Mouse (Mus musculus): ENCODE measurements around the gene Phf7. TPM values are rescaled to one million over a fixed set of nuclear protein-coding genes. Genes with fewer than 3 reads are reported as not detected.
A peak's percentile ranks its signal among the peaks of the same experiment; 100 is the strongest.

Phf7 gene
- total and polyA plus RNA-seq, 2 experiments from 2014 or later = 8.6 to 12.2 TPM

DNA sequence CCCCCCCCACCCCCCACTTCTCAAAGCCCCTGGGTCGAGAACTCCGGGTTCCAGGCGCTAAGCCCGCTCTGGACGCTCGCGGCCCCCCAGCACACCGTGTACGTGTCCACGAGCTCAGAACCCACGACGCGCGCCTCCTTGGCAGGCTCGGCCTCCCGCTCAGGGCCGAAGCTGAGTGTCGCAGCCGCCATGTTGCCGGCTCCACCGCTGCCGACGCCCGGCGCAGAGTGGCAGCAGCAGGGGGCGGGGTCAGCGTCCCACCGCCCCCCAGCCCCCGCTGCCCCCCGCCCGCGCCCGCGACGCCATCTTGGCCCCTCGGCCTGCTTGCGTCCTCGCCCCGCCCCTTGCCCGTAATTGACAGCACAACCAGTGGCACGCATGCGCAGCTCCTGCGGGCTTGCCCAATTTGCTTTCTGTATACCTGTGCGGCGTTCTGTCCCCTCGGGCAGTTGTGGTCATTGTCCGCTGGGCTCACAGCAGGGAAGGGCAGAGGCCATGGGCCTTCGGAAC, 44.6 kb downstream of the Phf7 start:
- Histone ChIP-seq H3K27ac (ENCODE audit: low read depth, low read length) (peak overlapping the region; percentile 94), H3K36me3 (ENCODE audit: insufficient read depth) (peaks cover 29% of the 10 kb centered on the region), H3K4me3 (ENCODE audit: low read depth, low read length) (peak overlapping the region; percentile 79), H3K27me3 (ENCODE audit: insufficient read depth, low read length) (no peaks in the 10 kb centered on the region), H3K9me3 (ENCODE audit: low read length) (no peaks in the 10 kb centered on the region), H3K9ac (peak overlapping the region; percentile 91), H3K4me2 (ENCODE audit: low read depth) (peak overlapping the region; percentile 85), H3K4me1 (ENCODE audit: insufficient read depth) (peaks cover 15% of the 10 kb centered on the region)
- under 1% methylated on average over 48 of the region's 48 CpGs for WGBS
- peak; percentile 96 for DNase-seq
- ATAC-seq = peak; percentile 72
- no peak for TF ChIP-seq CTCF (IDR thresholded peaks at IDR 0.05; ENCODE audit: low read depth)

DNA sequence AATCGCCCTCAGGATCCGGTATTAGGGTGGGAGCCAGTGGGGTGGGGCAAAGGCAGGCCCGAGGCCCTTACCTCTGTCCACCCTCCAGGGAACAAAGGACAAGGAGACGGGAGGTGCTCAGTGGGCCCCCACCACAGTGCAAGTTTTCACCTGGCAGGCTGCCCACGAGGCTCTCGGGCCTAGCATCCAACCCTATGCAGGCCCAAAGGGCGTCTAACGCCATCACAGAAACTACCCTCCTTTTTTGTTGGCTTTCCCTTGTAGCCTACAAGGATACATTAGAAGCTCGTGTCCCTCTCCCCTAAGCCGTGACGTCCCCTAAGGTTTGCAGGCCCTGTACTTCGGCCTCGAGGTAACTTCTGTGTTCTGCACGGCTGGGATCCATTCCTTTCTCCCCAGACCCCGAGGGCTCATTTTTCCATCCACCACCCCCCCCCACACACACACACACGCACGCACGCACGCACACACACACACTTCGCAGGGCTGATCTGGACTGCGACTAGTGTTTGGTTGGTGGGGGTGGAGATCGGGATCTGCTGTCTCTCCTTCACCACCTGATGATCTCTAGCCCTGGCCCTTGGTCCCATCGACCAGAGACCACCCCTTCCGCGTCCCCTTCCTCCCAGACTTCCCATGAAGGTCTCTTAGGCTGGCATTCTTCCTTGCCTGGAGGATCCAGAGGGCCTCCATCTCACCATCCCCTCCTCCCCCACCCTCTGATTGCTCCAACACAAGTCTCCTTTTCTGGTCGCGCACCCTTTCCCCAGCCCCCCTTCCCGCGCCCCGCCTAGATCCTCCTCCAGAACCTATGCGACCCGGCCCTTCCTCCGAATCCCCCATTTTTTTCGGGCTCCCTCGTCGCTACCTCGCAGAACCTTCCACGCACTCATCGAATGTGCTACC, 45.3 kb downstream of the Phf7 start:
- no peaks in the 10 kb centered on the region for H3K9me3 ChIP-seq (ENCODE audit: low read length)
- H3K27ac ChIP-seq (ENCODE audit: low read depth, low read length) = peak overlapping the region; percentile 94
- DNase-seq = peak; percentile 71
- H3K27me3 ChIP-seq (ENCODE audit: insufficient read depth, low read length) = no peaks in the 10 kb centered on the region
- peak; percentile 74 for ATAC-seq
- no peak for TF ChIP-seq CTCF (IDR thresholded peaks at IDR 0.05; ENCODE audit: low read depth)
- peak overlapping the region; percentile 79 for H3K4me3 ChIP-seq (ENCODE audit: low read depth, low read length)
- H3K4me1 ChIP-seq (ENCODE audit: insufficient read depth) = peaks cover 15% of the 10 kb centered on the region
- peak overlapping the region; percentile 85 for H3K4me2 ChIP-seq (ENCODE audit: low read depth)
- H3K36me3 ChIP-seq (ENCODE audit: insufficient read depth) = peaks cover 34% of the 10 kb centered on the region
- H3K9ac ChIP-seq = peak overlapping the region; percentile 91
- 3% methylated on average over 39 of the region's 39 CpGs for WGBS

DNA sequence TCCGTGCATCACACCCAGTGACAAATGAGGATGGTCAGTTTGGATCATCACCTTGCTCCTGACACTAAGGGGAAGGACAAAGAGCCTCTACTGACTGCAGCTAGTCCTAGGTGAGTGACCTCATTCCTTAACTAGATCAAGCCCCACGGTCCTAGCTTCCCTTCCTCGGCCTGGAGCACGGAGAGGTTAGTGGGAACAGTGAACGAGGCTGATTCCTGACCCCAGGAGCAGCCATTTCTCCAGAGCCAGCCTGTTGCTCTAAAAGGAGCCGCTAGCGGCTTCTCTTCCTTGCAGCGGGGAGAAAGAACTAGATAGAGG, 45.9 kb downstream of the Phf7 start:
- H3K27ac ChIP-seq (ENCODE audit: low read depth, low read length) = peak overlapping the region; percentile 94
- peaks cover 15% of the 10 kb centered on the region for H3K4me1 ChIP-seq (ENCODE audit: insufficient read depth)
- H3K36me3 ChIP-seq (ENCODE audit: insufficient read depth) = peaks cover 40% of the 10 kb centered on the region
- ATAC-seq (peak; percentile 21), DNase-seq (no peak)
- peak overlapping the region; percentile 79 for H3K4me3 ChIP-seq (ENCODE audit: low read depth, low read length)
- H3K4me2 ChIP-seq (ENCODE audit: low read depth) = peak overlapping the region; percentile 85
- WGBS = 16% methylated on average over 8 of the region's 8 CpGs
- H3K9me3 ChIP-seq (ENCODE audit: low read length) = no peaks in the 10 kb centered on the region
- H3K27me3 ChIP-seq (ENCODE audit: insufficient read depth, low read length) = no peaks in the 10 kb centered on the region
- peak overlapping the region; percentile 91 for H3K9ac ChIP-seq
- no peak for TF ChIP-seq CTCF (IDR thresholded peaks at IDR 0.05; ENCODE audit: low read depth)

DNA sequence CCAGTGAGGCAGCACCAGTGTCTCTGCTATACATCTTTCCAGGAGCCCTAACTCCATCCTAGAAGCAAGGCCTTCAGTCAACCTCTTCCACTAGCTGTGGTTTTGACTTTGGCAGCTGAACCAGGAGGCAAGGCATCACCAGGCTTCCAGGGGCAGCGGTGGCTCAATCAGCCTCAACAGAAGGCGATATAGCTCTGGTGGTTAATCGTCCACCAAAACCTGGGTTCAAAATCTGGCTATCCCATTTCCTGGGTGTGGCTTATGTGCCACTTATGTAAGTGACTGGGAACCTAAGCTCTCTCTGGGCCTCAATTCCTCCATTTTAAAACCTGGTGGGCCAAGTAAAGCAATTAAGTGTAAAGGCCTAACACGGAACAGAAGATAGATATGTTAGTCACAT, 46.3 kb downstream of the Phf7 start:
- no peak for TF ChIP-seq CTCF (IDR thresholded peaks at IDR 0.05; ENCODE audit: low read depth)
- no peak for DNase-seq
- H3K4me2 ChIP-seq (ENCODE audit: low read depth) = peak overlapping the region; percentile 85

DNA sequence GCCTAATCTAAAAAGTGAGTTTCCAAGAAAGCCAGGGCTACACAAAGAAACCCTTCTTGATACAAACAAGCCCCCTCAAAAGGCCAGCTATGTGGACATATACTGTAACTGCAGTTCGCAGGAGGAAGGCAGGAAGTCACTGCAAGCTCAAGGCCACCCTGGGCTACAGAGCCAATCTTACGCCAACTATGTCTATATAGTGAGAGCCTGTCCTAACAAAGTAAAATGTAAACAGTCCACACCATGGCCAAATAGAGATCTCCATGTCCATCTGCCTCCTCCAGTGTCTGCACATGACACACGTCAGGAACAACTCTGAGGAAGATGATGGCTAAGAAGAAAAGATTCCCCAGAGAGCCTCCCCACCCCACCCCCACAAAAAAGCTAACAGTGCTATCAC, 51.1 kb downstream of the Phf7 start:
- Histone ChIP-seq H3K4me3 (ENCODE audit: low read depth, low read length) (no peak overlapping the region), H3K27me3 (ENCODE audit: insufficient read depth, low read length) (no peaks in the 10 kb centered on the region), H3K4me2 (ENCODE audit: low read depth) (no peak overlapping the region), H3K4me1 (ENCODE audit: insufficient read depth) (peaks cover 7% of the 10 kb centered on the region), H3K9ac (no peak overlapping the region), H3K36me3 (ENCODE audit: insufficient read depth) (peaks cover 59% of the 10 kb centered on the region), H3K27ac (ENCODE audit: low read depth, low read length) (no peak overlapping the region), H3K9me3 (ENCODE audit: low read length) (no peaks in the 10 kb centered on the region)
- WGBS = 79% methylated on average over 3 of the region's 3 CpGs
- no peak for ATAC-seq
- no peak for DNase-seq
- TF ChIP-seq CTCF (IDR thresholded peaks at IDR 0.05; ENCODE audit: low read depth) = no peak

More for the DNA sequence above, 46.3 kb downstream of the Phf7 start:
- Histone ChIP-seq H3K9ac (peak overlapping the region; percentile 91), H3K4me1 (ENCODE audit: insufficient read depth) (peaks cover 15% of the 10 kb centered on the region), H3K36me3 (ENCODE audit: insufficient read depth) (peaks cover 41% of the 10 kb centered on the region), H3K27me3 (ENCODE audit: insufficient read depth, low read length) (no peaks in the 10 kb centered on the region), H3K4me3 (ENCODE audit: low read depth, low read length) (peak overlapping the region; percentile 79), H3K9me3 (ENCODE audit: low read length) (no peaks in the 10 kb centered on the region), H3K27ac (ENCODE audit: low read depth, low read length) (peak overlapping the region; percentile 94)
- WGBS = 75% methylated on average over 4 of the region's 4 CpGs
- no peak for ATAC-seq

DNA sequence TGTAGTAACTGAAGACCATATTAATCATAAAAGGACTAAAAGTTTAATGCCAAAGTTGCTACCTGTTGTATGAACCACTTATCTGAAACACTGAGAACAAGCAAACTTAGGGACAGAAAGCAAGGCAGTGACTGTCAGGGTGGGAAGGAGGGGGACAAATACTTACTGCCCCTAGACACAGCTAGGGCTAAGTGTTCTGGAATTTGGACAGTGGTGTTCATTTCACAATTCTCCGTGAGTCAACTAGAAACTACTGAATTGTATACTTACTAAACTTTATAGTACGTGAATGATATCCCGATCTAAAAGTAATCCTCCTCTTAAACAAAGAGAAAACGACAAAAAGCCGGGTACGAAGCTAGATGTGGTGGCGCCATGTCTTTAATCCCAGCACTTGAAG, 51.5 kb downstream of the Phf7 start:
- Histone ChIP-seq H3K4me3 (ENCODE audit: low read depth, low read length) (no peak overlapping the region), H3K9ac (no peak overlapping the region), H3K9me3 (ENCODE audit: low read length) (no peaks in the 10 kb centered on the region), H3K4me2 (ENCODE audit: low read depth) (no peak overlapping the region), H3K36me3 (ENCODE audit: insufficient read depth) (peaks cover 62% of the 10 kb centered on the region), H3K27me3 (ENCODE audit: insufficient read depth, low read length) (no peaks in the 10 kb centered on the region), H3K27ac (ENCODE audit: low read depth, low read length) (no peak overlapping the region), H3K4me1 (ENCODE audit: insufficient read depth) (peaks cover 2% of the 10 kb centered on the region)
- DNase-seq (no peak), ATAC-seq (no peak)
- 87% methylated on average over 7 of the region's 7 CpGs for WGBS
- no peak for TF ChIP-seq CTCF (IDR thresholded peaks at IDR 0.05; ENCODE audit: low read depth)
